Mouse (Mus musculus) cerebellum, postnatal 4 days (tissue): ENCODE data around the gene Stradb.
"Not testable (repeated sequence)": the region's sequence is repeated elsewhere in the genome, so short reads cannot be mapped to it uniquely, and the experiment has no call there.

ENCODE experiments used
- DNase-seq, 2 experiments: peaks; one replicate each; pipeline ENCODE4 v3.0.0; 2022; ENCODE audit warnings: low spot score in 2 of 2, mixed read lengths in 1 of 2

Stradb gene

GRCm38 (mm10) chr1:58973366-58974221, at the start of gene Stradb, which contains the start of gene Trak2:
Stradb (plus strand) TSS chr1:58973522.
Trak2 (minus strand) TSS chr1:58973430.
- peak; percentile 84 to 90 for DNase-seq

DNA sequence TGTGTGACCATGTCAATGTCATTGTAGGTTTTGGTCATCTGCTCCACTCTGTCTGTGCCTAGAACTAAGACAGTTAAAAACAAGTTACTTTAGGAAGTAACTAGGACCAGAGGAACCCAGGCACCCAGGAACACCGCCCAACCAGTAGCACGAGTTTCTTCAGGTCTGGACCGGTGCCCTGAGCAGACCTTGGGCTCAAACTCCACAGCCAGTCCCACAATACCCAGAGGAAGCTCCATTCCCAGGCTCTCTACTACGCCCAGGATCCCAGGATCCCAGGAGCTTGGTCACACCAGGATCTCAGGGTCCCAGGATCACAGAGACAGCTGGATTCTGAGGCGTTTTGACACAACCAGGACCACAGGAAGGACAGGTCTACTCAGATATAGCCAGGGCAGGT, 46.7 kb upstream of the Stradb start:
- no peak for DNase-seq

DNA sequence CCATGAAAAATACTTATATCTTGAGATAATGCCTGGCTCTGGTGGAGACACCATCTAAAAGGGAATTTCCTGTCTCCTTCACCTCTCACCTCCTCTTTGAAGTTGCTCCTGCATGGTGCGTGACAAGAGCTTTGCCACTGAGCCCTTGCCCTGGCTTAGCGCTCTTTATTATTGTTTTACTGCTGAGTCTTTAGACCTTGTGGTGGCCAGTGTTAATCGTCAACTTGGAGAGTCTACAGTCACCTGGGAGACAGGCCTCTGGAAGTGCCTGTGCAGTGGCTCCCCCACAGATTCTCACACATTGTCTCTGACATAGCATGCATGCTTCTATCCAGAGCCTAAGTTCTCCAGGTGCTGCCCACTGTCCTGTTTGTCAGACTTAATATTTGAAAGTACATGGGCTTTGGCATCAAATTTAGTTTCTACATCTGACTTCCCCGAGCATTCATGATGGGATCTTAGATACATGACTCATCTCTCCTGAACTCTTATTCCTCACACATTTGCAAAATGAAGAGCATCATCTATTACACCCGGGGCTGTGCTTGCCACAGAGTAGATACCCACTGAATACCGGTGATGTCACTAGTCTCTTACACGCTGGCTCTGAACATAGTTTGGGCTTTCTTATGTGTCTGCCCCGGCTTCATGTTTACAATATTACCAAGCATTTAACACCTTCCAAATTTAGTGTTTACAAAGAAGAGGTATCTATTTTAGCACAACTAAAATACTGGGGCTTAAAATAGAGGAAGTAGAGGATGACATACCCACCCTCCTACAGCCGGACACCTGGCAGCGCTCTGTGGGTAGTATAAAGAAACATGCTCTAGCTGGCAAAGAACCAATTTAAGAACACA, 36.3 kb upstream of the Stradb start:
- DNase-seq: no peak

- DNase-seq: no peak
Observed at GRCm38 (mm10) chr1:58937606-58938099, 35.7 kb upstream of the Stradb start.

GRCm38 (mm10) chr1:58945523-58945922, 27.8 kb upstream of the Stradb start:
- DNase-seq: no peak

GRCm38 (mm10) chr1:58945960-58946670, 27.2 kb upstream of the Stradb start:
- no peak for DNase-seq

GRCm38 (mm10) chr1:58946718-58947117, 26.6 kb upstream of the Stradb start:
- no peak for DNase-seq

DNA sequence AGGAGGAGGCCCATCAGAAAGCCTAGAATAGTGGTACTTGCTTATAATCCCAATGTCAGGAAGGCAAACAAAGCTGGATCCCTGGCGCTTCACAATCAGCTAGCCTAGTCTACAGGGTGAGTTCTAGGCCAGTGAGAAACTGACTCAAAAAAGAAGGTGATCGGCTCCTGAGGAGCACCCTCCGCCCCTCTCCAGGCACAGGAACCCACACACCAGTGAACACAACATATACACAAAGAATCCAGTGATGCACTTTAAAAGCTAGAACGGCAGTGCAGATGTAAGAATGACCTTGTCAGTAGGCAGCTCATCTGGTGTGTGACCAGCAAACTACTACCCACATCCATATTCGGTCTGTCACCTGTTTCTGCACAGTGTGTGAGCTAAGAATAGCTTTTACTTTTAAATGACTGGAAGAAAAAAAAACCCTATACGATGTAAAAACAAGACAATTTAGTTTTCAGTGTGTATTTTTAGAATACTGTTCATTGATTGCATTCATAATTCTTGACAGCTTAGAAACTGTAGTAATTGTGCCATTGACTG, 23.7 kb upstream of the Stradb start:
- DNase-seq: no peak

DNA sequence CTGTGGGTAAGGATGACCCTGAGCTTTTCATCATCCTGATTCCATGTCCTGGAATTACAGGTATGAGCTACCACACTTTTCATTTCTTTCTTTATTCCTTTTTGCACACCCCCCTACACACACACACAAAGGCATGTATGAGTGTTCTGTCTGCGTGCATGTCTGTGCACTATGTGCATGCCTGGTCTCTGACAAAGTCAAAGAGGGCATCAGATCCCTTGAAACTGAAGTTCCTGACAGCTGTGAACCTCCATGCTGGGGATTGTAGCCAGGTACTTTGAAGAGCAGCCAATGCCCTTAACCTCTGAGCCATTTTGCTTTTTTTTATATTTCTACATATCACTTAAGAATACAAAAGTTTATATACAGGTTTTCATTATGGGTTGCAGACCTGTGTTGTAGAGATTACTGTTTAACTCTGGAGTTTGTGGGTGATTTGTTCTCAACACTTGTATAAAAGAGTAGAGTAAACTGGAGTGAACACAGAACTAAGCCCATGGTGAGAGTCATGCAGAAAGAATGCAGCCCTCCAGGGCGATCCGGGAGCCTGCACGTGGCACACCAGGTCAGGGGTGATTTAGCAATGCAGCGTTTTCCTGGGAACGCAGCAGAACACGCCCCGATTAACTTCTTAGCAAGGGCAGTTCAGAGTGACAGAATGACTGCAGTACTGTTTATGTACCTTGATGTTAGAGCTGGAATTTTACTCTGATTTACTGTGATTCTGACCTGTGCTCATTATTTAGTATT, 22.2 kb upstream of the Stradb start:
- DNase-seq: no peak

- no peak for DNase-seq
Observed at GRCm38 (mm10) chr1:58951841-58952240, 21.5 kb upstream of the Stradb start.

GRCm38 (mm10) chr1:58952526-58952925, 20.8 kb upstream of the Stradb start:
- DNase-seq: no peak

DNA sequence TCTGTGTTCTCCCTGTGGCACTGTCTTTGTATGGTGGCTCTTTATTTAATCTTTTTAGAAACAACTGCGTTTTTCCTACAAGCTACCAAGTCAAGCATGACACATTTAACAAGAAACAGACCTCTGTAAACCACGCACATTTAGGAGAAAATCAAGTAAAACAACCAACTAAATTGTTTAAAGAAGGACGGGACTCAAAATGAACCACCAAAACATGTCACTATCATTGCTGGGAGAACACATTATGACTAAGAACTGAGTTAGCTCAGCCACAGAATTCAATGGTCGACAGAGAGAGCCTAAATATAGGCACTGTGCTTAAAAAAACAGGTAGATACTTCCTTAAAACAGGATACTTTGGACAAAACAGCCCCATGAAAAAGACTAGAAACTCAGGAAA, 20.3 kb upstream of the Stradb start:
- no peak for DNase-seq

DNA sequence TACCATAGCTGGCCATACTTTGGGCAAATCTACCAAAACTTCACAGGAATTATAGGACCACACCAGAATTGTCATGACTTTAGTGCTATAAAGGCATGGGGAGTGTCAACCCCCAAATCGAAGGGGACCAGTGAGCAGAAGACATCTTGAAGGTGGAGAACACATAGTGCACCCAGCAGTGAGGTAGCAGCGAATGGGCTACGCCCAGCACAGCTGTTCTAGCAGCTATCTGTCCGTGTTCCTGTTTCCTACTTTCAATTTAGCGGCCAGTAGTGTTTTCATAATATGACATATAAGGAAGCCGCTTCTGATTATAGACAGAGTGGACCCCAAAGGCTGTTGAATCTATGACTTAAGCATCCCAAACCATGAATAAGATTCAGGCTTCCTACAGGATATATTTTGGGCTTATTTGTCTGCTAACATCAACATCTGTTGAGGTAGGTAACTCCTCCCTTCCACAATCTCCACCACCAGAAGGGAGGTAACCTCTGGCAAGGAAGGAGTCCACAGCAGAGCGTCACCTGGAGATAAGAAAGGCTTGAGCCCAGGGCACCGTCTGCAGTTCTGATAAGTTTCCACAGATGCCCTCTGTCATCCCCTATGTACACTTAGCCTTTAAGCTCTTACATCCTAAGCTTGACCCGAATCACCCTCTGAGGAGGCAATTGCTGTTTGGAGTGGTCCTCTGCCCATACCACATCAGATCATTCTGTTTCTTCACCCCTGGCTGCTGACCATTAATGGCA, 19.5 kb upstream of the Stradb start:
- DNase-seq: no peak

GRCm38 (mm10) chr1:58954578-58955410, 18.5 kb upstream of the Stradb start:
- DNase-seq: no peak

GRCm38 (mm10) chr1:58955716-58956115, 17.6 kb upstream of the Stradb start:
- no peak for DNase-seq

GRCm38 (mm10) chr1:58956229-58956628, 17.1 kb upstream of the Stradb start:
- no peak for DNase-seq

DNA sequence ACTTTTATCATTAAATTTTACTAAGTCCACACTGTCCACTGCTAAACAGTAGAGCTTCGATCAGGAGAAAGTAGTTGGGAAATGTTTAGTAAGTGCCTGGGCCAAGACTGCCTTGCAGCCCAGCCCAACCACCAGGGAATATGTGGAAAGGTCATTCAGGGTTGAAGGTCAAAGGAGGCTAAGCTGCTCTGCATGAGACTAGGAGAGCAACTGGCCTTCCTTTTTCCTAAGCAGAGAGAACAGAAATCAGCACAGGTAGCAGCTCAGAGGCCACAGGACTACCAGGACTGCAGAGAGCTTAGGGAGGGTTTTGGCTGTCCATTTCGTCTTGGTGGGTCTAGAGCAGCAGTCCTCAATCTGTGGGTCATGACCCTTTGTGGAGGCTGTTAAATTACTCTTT, 15.4 kb upstream of the Stradb start:
- DNase-seq: no peak

DNA sequence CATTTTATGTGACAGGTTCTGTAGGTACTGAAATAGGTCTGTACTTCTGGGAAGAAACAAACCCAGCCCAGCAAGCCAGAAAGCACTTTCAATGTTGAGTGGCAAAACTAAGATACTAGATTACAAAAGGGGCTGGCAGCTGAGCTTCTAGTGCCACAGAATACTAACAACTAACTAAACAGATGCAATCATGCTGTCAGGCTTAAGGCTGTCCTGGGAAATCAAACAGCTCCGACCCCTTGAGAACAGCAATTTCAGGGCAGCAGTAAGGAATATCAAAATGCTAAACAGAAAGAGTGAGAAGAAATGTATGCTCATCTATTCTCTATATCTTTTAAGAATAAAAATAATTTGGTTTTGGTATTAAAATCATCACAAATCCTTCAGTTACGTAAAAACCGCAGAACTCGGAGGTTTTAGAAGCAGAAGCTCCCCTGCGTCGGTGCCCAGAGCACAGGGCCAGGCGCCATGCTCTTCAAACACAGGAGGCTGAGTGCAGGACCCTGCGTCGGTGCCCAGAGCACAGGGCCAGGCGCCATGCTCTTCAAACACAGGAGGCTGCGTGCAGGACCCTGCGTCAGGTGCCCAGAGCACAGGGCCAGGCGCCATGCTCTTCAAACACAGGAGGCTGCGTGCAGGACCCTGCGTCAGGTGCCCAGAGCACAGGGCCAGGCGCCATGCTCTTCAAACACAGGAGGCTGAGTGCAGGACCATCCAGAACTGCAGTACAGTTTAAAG, 14.4 kb upstream of the Stradb start:
- DNase-seq: not testable (repeated sequence)
